Comparison of ENCODE assay signal across 8 mouse cellular contexts in the genomic region with DNA sequence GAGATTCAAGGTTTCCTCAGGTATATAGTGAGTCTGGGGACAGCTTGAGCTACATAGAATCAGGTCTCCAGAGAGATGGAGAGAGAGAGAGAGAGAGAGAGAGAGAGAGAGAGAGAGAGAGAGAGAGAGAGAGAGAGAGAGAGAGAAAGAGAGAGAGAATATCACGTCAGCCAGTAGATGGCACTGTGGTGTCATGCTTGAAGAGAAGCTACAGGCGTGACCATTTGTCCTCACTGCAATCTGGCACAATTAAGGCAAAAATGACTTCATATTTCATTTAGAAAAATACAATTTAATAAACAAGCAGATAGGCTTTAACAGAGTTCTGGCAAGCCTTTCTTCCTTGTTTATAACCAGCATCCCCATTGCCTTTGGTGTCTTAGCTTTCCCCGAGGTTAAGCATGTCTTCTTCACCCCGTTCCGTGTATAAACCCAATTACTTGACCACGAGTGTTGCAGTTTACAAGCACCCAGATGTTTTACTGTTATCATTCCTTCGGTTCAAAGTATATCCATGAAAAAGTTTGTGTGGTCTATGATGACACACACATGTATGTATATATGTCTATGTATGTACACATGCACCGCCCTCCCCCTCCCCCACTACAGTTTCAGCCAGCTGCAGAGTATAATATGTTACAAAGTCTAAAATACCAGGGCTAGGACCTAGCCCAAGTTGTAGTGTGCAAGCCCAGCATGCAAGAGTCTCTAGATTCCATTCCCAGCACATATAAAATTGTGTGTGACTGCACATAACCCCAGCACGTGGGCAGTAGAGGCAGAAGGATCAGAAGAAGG. TPM values are rescaled to one million over a fixed set of nuclear protein-coding genes. Genes with fewer than 3 reads are reported as not detected.
DNase-seq lines count a peak whose midpoint lies in the region; ATAC-seq lines count a peak whose summit lies in the region.

No protein-coding gene starts in this region.

- H3K36me3 ChIP-seq in embryonic facial prominence, embryonic 10.5 days (replicated peaks) = no peaks in the 10 kb centered on the region
- H3K36me3 ChIP-seq in hindbrain, embryonic 11.5 days (ENCODE audit: control insufficient read depth, insufficient read depth, low read length) = no peaks in the 10 kb centered on the region
- no peaks in the 10 kb centered on the region for H3K36me3 ChIP-seq in midbrain, embryonic 13.5 days

- H3K27me3 ChIP-seq in embryonic facial prominence, embryonic 10.5 days (replicated peaks; ENCODE audit: low read depth, poor library complexity, severe bottlenecking) = no peaks in the 10 kb centered on the region
- no peaks in the 10 kb centered on the region for H3K27me3 ChIP-seq in hindbrain, embryonic 11.5 days (ENCODE audit: control insufficient read depth, insufficient read depth, low read length)
- no peaks in the 10 kb centered on the region for H3K27me3 ChIP-seq in midbrain, embryonic 13.5 days

- no peak overlapping the region for H3K4me3 ChIP-seq in embryonic facial prominence, embryonic 10.5 days
- no peak overlapping the region for H3K4me3 ChIP-seq in hindbrain, embryonic 11.5 days (ENCODE audit: low read depth, low read length)
- no peak overlapping the region for H3K4me3 ChIP-seq in midbrain, embryonic 13.5 days (replicated peaks)

- H3K27ac ChIP-seq in embryonic facial prominence, embryonic 10.5 days (replicated peaks) = no peak overlapping the region
- H3K27ac ChIP-seq in hindbrain, embryonic 11.5 days (ENCODE audit: low read depth, low read length) = no peak overlapping the region
- no peak overlapping the region for H3K27ac ChIP-seq in midbrain, embryonic 13.5 days

- H3K9ac ChIP-seq in hindbrain, embryonic 11.5 days (ENCODE audit: low read depth, low read length) = no peak overlapping the region
- no peak overlapping the region for H3K9ac ChIP-seq in midbrain, embryonic 13.5 days (replicated peaks)

- ATAC-seq in cerebellum, adult (ENCODE audit: insufficient number of reproducible peaks, low FRiP score, low TSS enrichment) = no peak
- ATAC-seq in hindbrain, embryonic 11.5 days (ENCODE audit: low FRiP score) = no peak
- peak; percentile 62 for ATAC-seq in midbrain, embryonic 13.5 days

- 61% methylated on average over 9 of the region's 9 CpGs for WGBS in embryonic facial prominence, embryonic 10.5 days
- 66% methylated on average over 9 of the region's 9 CpGs for WGBS in hindbrain, embryonic 11.5 days
- 58% methylated on average over 9 of the region's 9 CpGs for WGBS in midbrain, embryonic 13.5 days

- H3K4me2 ChIP-seq in hindbrain, embryonic 11.5 days (replicated peaks; ENCODE audit: low read depth, low read length) = no peak overlapping the region
- H3K4me2 ChIP-seq in midbrain, embryonic 13.5 days (replicated peaks) = no peak overlapping the region

- DNase-seq in cerebellum, adult 11 months = peak; percentile 46
- peak; percentile 3 for DNase-seq in adrenal gland, adult 8-10 months
- DNase-seq in embryonic facial prominence, embryonic 10.5 days (ENCODE audit: low spot score) = peak; percentile 45
- peak; percentile 75 for DNase-seq in hindbrain, embryonic 11.5 days (ENCODE audit: low spot score)
- DNase-seq in layer of hippocampus, postnatal 14 days (ENCODE audit: low spot score in 2 of 2) = peak; percentile 64 to 80
- DNase-seq in testis, postnatal 10 days (ENCODE audit: low spot score) = peak; percentile 82

- no peaks in the 10 kb centered on the region for H3K4me1 ChIP-seq in embryonic facial prominence, embryonic 10.5 days
- no peaks in the 10 kb centered on the region for H3K4me1 ChIP-seq in hindbrain, embryonic 11.5 days (replicated peaks; ENCODE audit: control insufficient read depth, insufficient read depth, low read length)
- H3K4me1 ChIP-seq in midbrain, embryonic 13.5 days (replicated peaks) = no peaks in the 10 kb centered on the region

- H3K9me3 ChIP-seq in embryonic facial prominence, embryonic 10.5 days = no peaks in the 10 kb centered on the region
- H3K9me3 ChIP-seq in hindbrain, embryonic 11.5 days (ENCODE audit: control insufficient read depth, low read length) = no peaks in the 10 kb centered on the region
- H3K9me3 ChIP-seq in midbrain, embryonic 13.5 days = no peaks in the 10 kb centered on the region

RNA-seq across cellular contexts. Expression of gene Ank3, which starts 53.8 kb away (rescaled TPM):
- total RNA-seq in adrenal gland, adult 8-10 months (2022) = 10 to 100 TPM; 12.0 to 26.9 (median 20.4) TPM
- 36.7 and 36.9 TPM in 2 replicates for polyA plus RNA-seq in embryonic facial prominence, embryonic 10.5 days (2016; fragmentation: Nextera tagmentation; extraction: Ambion mirVana)
- polyA plus RNA-seq in hindbrain, embryonic 11.5 days (2014; fragmentation: Nextera tagmentation; extraction: Ambion mirVana) = 66.8 and 97.7 TPM in 2 replicates
- 100 to 1,000 TPM; 483 to 533 TPM for total RNA-seq in layer of hippocampus, postnatal 14 days (2021)
- 102 and 110 TPM in 2 replicates for polyA plus RNA-seq in midbrain, embryonic 13.5 days (2015; fragmentation: Nextera tagmentation; extraction: Ambion mirVana)

Comparison
In these comparisons a context has a peak if more than half of its experiments do, and no peak if none do; other contexts are left out.
1. DNase-seq: peak in every context shown above with its lines; median percentile 82 in testis, postnatal 10 days; 75 in hindbrain, embryonic 11.5 days; 72 in layer of hippocampus, postnatal 14 days; 46 in cerebellum, adult 11 months; 45 in embryonic facial prominence, embryonic 10.5 days; 3 in adrenal gland, adult 8-10 months.